Mouse (Mus musculus): ENCODE results near the gene Rab4a. TPM values are rescaled to one million over a fixed set of nuclear protein-coding genes. Genes with fewer than 3 reads are reported as not detected.
"Not testable (repeated sequence)": the region's sequence is repeated elsewhere in the genome, so short reads cannot be mapped to it uniquely, and the experiment has no call there.

Gene Rab4a
- total RNA-seq, 2 experiments from 2014 or later = 13.3 to 14.4 TPM

DNA sequence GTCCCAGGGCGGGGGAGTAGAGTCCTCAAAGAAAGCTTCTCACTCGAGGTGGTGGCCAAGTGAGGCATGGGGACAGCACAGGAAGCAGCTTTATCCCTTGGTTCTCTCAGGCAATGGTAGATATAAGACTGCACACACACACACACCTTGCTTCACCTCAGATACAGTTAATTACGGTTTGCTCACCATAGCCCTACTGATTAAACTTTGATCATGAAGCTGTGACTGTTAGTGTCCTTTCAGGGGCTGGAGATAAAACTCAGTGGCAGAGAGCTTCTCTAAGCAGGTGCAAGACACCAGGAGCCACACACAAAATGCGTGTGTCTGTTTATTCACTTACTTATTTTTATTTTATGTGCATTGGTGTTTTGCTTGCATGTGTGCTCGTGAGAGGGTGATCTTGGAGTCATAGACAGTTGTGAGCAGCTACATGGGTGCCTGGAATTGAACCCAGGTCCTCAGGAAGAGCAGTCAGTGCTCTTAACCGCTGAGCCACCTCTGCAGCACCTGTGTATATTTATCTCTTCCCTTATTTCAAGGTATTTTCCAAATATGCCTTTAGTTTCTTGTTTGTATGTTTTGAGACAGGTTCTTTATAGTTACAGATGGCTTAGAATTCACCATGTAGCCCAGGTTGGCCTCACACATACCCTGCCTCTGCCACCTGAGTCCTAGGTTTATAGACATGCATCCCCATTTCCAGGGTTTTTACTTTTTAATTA lies 2.2 kb downstream of the Rab4a start:
- intact Hi-C loops (cut with DNase I; ENCODE audit: low total_unique reads) = no loop called here
- no peak for DNase-seq

DNA sequence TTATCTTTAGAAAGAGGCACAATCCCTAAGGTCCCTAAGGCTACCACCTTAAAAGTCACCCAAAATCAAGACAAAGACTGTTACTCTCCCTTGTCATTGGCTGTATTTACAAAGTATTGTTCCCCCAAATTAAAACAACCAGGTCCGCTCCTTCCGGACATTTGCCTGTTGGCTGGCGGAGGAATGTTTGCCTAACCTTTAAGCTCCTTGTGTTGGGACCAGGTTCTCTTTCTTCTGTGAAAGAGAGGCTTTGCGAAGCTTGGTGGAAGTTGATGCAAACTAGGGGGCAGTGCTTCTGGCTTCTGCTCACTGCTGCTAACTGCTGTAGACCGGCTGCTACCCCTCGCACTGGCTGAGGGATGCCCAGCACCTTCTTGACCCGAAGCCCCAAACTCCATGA lies 2.9 kb downstream of the Rab4a start:
- intact Hi-C loops (cut with DNase I; ENCODE audit: low total_unique reads) = no loop called here
- no peak for DNase-seq

DNA sequence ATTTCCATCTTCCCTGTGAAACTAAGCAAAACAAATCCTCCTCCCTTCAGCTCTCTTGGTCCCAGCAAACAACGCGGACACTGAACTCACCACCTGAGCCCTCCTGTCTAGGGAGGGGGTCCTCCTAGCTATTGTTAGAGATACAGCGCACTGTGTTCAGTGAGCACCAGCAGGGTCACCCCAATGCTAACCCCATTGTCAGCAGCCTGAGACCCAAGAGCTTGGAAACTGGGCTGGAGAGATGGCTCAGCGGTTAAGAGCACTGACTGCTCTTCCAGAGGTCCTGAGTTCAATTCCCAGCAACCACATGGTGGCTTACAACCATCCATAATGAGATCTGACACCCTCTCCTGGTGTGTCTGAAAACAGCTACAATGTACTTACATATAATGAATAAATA lies 3.6 kb downstream of the Rab4a start:
- intact Hi-C loops (cut with DNase I; ENCODE audit: low total_unique reads); DNase-seq: not testable (repeated sequence)

DNA sequence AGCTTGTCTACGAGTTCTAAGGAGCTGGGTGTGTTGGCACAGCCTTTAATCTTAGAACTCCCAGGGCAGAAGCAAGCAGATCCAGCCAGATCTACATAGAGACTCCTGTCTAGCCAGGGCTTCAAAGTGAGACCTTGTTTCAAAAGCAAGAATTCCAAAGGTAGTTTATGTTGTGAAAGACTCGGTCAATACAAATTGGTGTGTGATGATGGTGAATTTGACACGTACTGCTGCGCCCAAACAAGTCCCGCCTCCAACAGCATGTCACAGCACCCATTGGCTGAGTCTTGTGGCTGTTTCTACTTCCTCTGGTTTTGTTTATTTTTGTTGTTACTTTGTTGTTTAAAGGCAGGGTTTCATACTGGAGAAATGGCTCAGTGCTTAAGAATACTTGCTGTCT lies 6.4 kb downstream of the Rab4a start:
- no peak for DNase-seq
- intact Hi-C loops (cut with DNase I; ENCODE audit: low total_unique reads) = no loop called here

DNA sequence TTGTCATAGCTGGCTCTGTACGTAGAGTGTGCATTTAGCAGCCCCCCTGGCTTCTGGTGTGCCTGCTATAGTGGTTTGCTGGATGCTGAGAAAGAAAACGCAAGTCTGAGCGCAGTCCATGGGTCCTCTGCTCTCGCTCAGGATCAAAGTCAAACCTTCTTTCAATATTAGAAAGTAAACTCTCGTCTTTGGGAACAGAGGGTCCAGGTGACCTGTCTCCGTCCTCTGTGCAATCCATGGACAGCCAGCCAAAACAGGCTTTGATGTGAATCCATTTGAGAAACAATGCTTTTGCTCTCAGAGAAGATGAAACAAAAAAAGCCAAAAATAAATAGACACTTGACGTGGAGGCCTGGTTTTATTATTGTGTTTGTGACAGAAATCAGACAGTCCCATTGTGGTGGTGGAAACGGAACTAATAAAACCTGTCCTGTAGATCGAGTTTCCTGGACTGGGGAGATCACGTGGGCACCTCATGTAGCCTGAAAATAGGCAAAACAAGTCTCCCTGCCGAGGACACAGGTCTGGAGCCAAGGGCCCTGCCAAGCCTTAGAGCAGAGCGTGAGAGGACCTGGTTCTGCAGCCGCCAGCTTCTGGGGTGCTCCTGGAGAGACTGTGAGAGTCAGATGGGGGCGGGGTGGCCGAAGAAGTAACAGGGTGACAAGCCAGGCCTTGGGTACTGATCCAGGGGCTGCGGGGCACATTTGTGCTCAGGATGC lies 7.5 kb downstream of the Rab4a start:
- intact Hi-C loops (cut with DNase I; ENCODE audit: low total_unique reads) = no loop called here
- DNase-seq = peak; percentile 16

DNA sequence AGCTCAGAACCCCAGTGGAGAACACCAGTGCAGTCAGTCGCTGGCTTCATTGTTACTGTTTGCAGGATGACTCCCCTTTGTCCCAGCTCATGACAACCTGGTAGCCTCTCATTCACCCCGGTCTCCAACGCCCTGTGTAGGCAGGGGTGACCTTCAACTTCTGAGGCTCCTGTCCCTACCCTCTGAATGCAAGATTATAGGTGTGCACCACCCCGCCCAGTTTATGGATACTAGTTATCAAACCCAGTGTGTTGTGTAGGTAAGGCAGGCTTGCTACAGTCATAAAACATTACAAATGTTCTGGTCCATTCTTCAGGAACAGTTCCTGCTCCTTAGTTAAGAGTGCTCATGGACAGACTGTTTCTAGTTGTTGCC lies 8.1 kb downstream of the Rab4a start:
- intact Hi-C loops (cut with DNase I; ENCODE audit: low total_unique reads) = no loop called here
- no peak for DNase-seq

DNA sequence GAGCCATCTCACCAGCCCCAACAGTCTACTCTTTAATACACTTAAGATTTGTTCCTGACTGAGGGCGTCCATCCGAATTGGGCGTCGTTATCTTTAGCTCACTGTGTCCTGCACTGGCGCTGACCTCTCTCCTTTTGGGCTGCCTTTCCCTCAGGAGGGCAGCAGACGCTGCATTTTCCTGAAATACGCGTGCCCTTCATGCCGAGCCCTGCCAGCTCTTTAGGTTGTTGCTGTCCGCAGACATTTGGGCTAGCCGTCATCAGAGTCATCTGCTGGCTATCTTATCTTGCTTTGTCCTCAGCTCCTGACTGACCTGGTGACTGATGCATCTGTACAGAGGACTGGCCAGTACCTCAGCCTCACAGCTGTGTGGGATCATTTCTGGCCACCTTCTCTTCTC lies 9.5 kb downstream of the Rab4a start:
- intact Hi-C loops (cut with DNase I; ENCODE audit: low total_unique reads) = no loop called here
- DNase-seq = no peak

DNA sequence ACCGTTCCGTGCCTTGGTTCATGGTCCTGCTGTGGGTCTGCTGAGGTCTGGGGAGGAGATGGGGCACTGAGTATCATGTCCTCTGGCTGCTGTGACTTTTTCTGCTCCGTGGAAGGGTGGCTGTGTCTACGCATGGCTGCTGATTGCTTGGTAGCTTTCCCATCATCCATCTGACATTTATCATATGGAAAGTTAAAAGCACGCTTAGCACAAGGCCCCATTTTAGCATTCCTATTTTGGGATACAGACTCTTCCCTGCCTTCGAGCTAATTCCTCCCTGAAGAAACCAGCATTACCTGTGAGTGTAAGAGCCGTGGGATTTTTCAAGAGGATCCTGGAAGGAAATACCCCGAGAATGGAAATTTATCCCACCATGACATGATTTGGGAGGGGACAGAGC lies 11.2 kb downstream of the Rab4a start:
- intact Hi-C loops (cut with DNase I; ENCODE audit: low total_unique reads) = no loop called here
- no peak for DNase-seq

DNA sequence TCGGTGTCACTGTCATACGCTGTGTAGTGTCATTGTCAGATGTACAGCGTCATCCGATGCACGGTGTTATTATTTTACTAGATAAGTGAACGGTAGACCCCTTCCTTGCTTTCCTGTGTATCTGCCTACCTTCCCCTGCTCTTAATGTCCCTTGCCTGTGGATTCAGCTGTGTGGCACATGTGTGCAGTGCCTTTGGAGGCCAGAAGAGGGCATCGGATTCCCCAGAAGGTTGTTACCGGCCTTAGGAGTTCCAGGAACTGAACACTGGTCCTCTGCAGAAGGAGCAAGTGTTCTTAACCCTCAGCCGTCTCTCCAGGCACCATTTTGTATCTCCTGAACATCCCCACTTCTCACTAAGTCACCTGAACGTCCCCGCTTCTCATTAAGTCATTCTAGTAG lies 12.0 kb downstream of the Rab4a start:
- intact Hi-C loops (cut with DNase I; ENCODE audit: low total_unique reads) = no loop called here
- no peak for DNase-seq

DNA sequence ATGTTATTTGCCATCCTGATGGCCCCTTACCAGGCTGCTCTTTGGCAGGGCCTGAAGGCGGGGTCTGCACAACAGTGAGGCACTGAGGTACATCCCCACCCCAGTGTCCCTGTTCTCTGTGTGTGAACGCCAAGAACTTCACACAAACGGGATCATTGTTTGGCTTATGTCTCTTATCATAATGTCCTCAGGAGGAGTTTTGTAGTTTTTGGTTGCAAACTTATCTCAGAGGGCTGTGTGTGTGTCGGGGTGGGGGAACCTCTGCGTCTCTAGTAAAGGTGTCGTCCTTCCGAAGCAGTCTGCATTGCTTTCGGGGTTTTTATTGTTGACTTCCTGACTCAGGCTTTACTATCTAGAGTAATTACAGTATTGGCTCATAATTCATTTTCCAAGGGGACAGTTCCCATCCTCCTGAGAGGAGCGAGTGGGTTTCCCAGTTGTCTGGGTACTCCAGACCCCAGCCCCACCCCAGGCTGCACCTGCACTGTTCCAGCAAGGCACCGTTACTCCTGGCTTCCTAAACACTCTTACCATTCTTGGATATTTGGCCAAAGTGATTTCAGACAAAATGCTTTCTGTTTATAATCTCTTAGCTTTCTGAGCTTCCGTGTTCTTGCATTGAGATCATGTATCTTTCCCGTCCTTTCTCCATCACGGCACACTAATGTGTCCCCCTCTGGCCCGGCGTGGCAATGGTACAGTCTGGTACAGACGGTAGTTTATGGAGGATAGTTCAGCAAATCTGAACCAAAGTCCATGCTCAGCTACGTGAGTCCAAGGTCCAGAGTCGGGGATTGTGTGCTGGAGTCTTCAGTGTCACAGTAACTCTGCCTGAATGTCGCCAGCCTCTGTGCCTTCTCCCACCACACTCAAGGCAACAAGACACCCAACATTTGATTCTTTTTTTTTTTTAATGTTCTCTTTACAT lies 14.2 kb downstream of the Rab4a start:
- intact Hi-C loops (cut with DNase I; ENCODE audit: low total_unique reads) = no loop called here
- no peak for DNase-seq

DNA sequence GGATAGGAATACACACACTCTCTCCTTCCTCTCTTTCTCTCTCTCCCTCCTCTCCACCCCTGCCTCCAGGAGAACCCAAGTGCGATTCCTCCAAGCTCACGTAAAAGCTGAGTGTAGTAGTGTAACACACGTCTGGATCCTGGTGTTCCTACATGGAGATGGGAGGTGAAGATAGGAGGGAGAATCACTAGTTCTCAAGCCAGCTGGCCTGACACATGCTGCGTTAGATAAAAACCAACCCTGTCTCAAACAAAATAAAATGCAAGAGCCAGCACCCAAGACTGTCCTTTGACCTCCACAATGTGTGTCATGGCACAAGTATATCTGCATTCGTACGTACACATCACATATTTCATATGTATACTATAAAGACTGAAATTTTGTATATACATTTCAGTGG lies 15.0 kb downstream of the Rab4a start:
- intact Hi-C loops (cut with DNase I; ENCODE audit: low total_unique reads) = no loop called here
- DNase-seq = no peak

DNA sequence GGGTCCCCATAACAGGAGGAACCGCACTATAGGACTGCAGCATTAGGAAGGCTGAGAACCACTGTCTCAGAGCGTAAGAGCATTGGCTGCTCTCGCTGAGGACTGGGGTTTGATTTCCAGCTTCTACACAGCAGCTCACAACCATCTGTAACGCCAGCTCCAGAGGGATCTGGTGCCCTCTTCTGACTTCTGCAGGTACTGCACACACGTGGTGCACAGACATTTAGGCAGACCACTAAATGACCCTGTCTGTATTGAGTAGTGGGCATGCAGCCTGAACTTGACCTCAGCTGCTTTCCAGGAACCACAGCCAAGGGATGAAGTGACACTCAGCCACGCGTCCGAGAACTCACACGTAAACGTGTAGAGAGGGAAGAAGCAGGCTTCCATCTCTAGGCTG lies 17.3 kb downstream of the Rab4a start:
- DNase-seq = no peak
- intact Hi-C loops (cut with DNase I; ENCODE audit: low total_unique reads) = no loop called here

DNA sequence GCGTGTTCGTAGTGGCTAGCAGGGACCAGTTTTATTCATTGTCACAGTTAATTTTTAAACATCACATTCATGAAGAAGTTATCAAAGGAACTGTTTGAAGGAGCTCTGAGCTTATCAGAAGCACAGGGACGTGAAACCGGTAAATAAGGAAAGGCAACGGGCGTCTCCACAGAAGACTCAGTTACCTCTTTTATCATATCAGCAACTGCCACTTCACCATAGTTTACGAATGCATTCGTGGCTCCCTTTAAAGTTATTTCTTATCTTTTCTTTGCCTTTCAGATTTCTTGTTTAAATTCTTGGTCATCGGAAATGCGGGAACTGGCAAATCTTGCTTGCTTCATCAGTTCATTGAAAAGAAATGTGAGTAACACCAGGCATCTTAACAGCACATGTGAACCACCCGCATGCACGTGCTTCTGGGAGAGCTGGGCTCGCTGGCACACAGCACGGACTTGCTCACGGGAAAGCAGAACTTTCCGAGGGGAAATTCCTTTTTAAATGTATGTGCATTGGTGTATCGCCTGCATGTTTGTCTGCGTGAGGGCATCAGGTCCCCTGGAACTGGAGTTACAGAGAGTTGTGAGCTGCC lies 17.8 kb downstream of the Rab4a start:
- no peak for DNase-seq
- intact Hi-C loops (cut with DNase I; ENCODE audit: low total_unique reads) = no loop called here

DNA sequence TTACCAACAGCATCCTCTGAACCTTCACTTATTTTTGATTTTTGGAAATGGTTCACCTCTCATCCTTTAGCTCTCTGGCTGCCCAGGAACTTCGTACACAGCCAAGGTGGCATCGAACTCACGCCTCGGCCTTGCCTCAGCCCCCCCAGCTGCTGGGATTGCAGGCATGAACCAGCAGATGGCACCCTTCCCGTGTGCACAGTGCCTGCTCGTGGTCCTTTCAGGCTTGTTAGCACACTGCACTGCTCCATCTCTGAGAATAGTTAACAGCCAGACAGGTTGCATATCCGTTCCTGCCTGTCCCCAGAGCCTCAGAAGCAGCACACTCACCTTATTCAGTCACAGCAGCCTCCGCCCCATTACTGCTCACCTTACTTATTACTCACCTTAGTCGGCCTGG lies 20.2 kb downstream of the Rab4a start:
- no peak for DNase-seq
- intact Hi-C loops (cut with DNase I; ENCODE audit: low total_unique reads) = no loop called here

DNA sequence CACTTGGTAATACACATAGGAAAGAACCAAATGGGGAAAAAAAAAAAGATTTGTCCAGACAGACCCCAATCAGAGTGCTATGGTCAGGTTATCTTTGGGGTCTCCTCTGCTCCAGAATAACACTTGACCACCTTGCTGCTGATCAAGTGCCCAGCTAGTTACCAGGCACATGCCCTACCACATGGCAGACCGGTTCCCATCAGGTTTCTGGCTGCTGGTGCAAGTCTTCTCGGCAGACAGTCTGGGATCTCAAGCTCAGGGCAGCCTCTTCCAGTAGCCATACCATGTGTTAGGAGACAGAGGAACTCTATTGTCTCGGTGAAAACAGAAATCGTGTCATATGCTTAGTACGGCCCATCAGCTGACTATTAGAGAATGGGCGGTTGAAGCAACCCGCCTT lies 21.0 kb downstream of the Rab4a start:
- no peak for DNase-seq
- intact Hi-C loops (cut with DNase I; ENCODE audit: low total_unique reads) = no loop called here

DNA sequence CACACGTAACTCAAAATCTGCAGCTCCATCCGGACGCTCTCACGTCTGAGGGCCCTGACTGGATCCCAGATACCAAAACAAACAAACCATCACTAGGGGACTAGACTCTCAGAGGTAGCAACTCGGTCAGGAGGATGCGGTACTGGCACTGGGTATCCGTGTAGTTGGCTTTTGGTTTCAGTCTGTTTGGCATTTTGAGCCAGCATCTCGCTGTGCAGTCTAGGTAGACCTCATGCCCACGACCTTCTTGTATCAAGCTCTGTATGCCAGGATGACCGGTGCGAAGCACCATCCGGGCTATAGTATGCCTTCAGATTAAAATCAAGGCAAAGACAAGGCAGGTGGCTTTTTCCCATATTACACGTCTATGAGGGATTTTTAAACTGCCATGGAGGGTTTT lies 21.7 kb downstream of the Rab4a start:
- DNase-seq = no peak

DNA sequence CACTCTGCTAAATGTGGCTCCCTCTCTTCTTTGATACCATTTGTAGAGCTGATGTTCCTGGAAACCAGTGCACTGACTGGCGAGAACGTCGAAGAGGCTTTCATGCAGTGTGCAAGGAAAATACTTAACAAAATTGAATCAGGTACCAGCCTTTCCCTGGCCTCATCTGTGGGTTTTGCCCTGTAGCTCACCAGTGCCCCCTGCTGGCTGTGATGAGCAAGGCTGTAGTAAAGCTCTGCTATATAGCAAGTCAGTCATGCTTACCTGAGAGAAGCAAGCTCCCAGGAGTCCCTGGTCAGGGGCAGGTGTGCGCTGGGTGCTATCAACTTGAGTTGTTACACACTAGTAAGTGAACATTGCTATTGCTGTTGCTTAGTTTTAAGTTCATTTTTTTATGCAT lies 27.0 kb downstream of the Rab4a start:
- intact Hi-C loops (cut with DNase I; ENCODE audit: low total_unique reads) = no loop called here
- peak; percentile 48 for DNase-seq

More for the DNA sequence above, 21.7 kb downstream of the Rab4a start:
- intact Hi-C loops (cut with DNase I; ENCODE audit: low total_unique reads) = no loop called here

DNA sequence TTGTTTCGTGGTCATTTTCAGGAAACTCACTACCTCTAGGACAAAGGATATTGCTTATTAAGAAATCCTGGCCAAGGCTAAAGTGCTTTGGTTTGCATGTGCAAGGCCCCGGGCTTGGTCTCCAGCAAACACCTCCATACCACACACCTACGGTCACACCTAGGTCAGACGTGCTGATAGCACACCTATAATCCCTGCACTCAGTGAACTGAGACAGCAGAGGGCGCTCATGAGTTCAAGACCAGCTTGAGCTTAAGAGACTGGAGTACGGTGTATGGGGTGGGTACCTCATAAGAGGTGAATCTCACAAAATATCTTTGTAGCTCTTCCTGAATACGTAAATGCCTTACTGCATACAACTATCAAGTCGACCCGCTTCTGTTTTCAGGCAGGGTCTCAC lies 29.7 kb downstream of the Rab4a start:
- intact Hi-C loops (cut with DNase I; ENCODE audit: low total_unique reads) = no loop called here
- peak; percentile 30 for DNase-seq

DNA sequence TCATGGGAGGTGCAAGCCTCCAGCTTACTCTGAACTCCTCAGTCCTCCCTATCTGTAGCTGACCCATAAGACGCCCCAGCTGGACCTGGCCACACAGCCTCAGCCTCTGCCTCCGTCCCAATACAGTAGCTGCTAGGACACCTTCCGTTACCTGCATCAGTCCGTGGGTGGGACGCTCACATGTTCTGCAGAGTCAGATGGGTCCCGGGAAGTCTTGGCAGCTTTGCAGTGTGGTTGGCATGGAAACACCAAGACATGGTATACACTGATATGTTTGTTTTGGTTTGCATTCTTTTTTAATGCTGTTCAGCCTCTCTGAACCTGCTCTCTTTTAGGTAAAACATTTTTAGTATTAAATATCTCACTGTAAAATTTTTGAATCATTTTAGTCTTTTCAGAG lies 30.6 kb downstream of the Rab4a start:
- no peak for DNase-seq

DNA sequence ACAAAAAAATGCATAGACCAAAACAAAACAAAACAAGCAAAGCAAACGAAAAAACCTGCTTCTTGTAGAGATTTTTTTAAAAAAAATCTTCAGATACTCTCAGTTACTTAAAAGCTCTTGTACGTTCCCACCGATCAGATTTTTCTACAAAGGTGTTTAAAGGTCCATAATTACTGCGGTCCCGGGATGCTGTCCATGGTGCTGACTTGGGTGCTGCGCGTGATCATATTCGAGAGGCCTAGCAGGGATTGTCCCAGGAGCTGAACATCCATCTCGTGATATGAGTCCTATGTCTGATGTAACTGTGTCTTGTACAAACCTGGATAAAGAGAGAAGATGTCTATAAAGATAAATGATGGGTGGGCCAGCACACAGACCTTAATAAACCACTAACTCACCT lies 32.7 kb downstream of the Rab4a start:
- intact Hi-C loops (cut with DNase I; ENCODE audit: low total_unique reads) = no loop called here
- no peak for DNase-seq

More for the DNA sequence above, 30.6 kb downstream of the Rab4a start:
- intact Hi-C loops (cut with DNase I; ENCODE audit: low total_unique reads) = no loop called here
